Mouse (Mus musculus) ovary, postnatal 14 days (tissue): ENCODE data around the gene Rpl22.
A peak's percentile ranks its signal among the peaks of the same experiment; 100 is the strongest.

ENCODE experiments used
- DNase-seq: peaks from one replicate; pipeline ENCODE4 v3.0.0; 2022; ENCODE audit warnings: low spot score

Rpl22 gene

DNA sequence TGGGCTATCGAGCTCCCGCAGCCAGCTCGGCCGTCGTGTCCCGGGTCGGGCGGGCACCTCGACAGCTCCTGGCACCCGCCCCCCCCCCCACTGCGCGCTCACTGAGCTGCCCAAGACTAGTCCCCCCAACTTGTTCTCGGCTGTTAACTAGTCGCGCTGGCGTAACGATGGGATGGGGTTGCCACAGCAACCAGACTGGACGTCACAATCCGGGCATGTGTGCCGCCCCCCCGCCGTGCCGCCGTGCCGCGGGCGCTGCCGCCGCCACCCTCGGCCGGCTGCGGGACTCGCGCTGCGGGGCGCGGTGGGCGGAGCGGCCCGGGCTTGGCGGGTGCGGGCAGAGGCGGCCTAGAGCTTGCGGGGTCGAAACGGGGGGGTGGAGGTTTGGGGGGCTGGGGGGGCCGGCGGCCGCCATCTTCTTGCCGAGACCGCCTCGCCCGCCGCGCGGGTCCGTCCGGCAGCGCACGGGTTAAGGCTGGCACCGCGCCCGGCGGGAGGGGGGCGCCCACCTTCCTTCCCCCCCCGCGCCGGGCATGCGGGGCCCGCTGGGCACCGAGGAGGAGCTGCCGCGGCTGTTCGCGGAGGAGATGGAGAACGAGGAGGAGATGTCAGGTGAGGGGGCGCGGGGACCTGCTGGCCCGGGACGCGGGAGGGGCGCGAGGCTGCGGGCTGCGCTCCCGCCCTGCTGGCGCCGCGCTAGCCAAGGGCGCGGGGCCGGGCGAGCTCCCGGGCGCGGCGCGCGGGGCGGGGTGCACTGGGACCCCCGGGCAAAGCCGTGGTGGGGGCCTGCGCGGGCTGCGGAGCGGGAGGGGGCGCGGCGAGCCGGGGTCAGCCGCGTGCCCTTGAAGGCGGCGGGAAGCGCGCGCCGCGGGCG is 13.1 kb downstream of the Rpl22 start, which contains the start of gene Chd5:
Gene Chd5, plus strand, starts transcription at position 233 of the 874 bp plus-strand sequence.
- no peak for DNase-seq

DNA sequence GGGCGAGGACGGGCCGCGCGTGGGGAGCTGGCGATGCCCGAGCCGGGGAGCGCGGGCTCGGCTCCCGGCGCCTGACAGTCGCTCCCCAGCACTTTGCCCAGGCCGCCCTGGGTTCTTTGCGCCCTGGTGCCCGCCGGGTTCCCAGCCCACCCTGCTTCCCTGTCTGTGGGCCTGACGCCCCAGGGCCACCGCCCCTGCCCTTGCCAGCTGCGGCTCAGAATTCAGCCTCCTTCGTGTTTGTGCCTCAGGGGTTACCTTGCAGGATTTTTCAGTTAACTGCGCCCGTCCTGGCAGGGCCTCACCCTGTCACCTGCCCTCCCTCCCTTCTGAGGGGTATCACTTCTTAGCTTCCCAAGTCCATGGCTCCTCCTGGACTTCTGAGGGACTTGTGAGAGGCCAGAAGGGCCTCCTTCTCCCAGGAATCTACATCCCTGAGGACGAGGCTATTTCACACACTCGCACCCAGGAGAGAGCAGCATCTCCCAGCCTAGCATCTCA is 13.8 kb downstream of the Rpl22 start:
- no peak for DNase-seq

DNA sequence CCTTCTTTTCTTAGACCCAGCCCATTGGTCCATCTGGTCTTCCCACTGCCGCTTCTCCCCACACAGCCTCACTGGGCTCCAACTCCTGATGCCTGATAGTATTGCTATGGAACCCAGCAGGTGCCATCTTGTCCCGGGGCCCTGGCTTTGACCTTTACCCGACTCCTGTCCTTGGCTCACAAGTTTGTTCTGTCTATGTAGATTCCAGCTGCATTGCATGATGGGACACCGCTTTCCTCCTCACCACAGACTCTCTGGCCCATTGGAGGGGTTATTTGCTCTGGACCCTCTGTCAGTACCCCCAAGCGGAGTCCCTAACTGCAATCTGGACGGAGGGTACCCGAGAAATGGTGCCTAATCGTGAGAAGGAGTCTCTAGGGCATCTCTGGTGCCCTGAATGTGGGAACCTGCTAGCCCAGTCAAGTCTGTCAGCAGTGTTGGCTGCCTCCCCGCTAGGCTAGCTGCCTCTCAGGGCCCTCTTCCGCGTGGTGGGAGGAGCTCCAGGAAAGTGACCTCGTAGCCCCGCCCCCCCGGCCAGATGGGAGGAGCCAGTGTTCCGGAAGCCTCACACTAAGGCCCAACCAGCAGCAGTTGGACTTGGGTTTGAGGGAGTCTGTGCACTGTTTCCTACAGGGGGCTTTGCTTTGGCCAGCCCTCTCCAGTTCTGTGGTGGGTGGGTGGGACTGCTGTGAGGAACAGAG is 15.2 kb downstream of the Rpl22 start:
- DNase-seq = no peak

DNA sequence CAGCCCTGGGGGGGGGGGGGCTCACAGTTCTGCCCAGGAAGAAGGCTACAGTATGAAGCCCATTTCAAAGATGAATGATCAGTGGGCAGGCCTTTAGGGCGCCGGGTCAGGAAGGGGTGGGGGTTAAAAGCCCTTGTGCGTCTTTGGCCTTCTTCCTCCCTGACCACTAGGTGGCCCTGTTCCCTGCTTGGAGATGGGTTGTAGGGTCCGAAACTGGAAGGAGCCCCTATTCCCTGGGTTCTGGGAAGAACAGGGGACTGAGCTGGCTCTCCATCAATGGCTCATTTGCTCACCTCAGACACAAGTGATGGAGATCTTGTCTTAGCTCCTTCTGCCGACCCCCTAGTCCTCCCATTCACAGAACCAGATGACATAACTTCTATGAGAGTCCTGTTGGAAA is 17.8 kb downstream of the Rpl22 start:
- peak; percentile 13 for DNase-seq

DNA sequence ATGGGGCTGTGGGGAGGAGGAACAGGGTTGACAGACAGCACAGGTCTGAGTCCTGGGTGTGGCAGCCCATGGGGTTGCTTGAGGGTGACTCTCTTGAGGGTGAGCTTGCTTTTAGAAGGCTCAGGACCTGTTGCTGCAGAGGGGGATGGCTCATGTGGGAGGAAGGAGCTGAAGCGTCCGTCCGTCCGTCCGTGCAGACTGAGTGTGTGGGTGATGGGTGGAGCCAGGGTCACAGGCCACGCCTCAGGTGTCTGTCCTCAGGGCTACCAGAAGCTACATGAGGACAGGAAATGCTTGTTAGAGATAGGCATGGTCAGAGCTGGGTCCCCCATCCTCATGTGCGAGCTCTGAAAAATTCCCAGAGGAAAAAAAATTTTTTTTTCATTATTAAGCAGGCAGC is 19.1 kb downstream of the Rpl22 start:
- no peak for DNase-seq

DNA sequence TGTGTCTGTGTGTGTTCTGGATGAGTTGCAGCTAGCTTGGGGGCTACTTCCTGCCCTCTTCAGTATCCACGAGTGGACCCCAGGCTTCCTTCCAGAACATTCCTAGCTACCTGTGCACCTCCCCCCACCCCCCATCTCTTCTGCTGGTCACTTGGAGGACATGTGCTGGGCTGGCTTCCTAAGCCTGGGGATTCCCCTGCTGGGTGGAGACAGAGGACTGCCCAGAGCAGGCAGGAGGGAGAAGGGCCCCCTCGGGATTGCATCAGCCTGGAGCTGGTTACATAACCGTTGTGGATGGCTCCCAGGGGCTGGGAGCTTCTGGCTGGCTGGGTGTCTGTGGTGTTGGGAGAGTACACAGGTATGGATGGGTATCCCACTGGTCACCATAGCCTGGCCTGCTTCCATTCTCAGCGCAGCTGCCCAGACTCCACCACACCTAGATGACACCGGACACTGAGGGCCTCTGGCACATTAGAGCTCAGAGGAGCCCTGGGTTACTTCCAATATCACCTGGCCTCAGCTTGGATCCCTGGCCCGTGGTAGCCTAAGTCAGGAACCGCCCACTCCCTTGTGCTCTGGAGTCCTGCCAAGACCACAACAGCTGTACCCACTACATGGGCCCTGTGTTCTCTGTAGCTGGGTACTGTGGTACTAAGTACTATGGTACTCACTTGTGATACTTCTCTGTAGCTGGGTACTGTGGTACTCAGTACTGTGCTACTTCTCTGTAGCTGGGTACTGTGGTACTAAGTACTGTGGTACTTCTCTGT is 19.8 kb downstream of the Rpl22 start:
- DNase-seq = peak; percentile 11

DNA sequence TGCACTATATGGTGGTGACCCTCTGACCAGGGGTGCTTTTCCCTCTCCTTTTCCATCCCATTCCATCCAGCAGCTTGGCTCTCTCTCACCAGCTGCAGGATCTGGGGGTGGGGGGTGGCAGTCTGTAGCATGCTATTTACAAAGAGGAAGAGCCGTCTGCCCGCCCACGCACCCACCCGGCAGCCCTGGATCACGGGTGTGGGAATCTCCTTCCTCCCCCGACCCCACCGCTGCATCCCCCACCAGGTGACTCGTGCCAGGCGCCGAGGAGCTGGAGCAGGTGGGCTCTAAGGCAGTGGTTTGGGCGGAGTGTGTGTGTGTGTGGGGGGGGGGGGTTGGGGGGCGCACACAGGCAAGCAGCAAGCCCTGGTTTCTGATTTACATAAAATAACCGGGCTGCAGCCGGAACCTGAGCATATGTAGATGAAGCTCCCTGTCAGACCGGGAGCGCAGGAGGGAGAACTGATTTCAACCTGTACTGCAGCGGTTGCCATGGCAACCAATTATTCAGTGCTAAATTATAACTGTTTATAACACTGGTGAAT is 24.4 kb downstream of the Rpl22 start:
- no peak for DNase-seq

DNA sequence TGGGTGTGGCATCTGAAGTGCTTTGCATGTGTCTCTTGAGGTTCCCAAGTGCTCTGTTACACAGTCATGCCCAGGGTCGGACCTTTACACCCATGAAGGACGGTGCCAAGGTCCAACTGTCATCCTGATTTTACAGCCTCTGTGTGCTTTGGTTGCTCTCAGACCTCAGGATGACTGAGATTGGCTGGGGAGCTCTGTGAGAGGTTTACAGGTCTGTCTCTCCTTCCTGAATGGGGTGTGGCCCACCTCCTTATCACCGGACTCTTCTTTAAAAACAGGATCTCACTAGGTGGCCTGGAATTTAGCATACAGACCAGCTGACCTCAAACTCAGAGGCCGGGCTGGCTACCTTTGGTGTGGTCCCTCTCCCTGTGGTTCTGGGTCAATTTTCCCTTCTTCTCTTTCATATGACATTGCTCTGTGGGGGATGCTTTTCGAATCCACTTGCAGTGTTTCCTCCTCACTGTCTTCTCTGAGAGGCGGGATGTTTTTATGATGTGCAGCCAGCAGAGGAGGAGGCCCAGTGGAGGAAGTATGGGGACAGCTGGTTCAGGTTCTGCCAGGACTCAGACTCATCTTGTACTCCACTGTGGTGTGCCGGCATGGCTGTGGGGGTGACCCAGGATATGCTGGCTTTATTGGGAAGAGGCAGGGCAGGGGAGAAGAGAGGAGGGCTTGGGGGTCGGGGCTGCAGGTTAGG is 25.3 kb downstream of the Rpl22 start:
- DNase-seq = no peak

DNA sequence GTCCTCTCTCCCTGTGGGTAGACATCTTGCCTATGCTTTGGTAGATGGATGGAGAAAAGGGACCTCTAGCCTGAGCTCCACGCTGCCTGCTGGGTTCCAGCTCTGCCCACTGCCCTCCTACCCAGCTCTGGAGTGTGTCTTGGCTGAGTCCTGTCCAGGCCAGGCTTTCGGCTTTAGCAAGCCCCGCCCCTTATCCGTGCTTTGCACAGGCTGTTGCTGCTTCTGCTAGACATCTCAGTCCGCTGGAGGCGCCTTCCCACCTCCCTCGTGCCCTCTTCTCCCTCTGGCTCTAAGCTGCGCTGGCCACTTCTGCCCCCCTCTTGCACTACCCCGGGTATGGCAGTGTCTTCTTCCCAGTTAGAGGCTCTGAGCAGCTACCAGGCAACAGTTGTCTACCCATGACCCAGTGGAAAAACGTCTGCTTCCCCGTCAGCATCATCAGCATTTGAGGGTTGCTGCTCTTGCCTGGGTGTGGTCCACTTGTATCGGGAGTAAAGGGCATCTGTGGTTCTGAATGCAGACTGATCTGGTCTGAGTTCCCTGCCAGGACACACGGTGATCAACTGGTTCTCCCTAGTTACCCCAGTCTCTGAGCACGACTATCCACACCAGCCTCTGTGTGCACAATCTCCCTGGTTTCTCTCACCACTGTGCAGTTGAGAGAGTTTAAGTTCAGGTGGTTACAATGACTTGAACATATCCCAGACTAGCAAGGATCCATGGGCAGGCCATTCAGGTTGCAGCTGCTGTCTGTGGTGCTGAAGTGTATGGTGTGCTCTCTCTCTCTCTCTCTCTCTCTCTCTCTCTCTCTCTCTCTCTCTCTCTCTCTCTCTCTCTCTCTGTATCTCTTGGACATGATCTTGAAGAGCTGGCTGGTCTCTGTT is 26.1 kb downstream of the Rpl22 start:
- no peak for DNase-seq

DNA sequence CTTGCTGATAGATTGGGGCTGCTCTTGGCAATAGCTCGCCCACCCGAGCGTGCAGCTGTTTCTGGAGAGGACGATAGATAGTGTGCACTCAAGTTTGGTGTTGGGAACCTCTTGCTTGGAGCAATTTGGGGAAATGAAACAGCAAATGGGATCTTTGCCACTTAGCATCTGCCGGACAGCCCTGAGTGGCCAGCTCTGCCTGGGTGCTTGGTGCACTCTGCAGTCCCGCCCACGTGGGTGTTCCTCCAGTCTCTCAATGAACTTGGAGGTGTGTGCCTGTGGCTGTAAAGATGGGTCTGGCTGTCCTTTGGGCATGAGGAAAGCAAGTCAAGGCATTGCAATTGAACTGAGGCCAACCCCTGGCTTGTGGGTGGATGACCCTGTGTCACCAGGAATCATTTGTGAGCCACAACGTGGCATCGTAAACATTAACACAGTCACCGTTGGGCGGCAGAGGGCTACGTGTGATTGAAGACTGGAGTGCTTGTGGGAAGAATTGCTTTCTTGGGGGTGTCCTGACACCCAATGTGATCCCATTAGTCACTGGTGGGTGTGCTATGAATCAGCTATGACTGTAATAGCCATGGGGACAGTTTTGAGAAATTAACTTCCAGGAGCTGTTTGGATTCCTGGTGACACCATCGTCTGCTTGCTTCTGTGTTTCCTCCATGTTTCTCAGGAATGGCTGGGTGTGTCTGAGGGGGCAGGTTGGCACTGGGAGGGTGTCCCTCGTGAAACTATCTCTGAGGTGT is 28.5 kb downstream of the Rpl22 start:
- DNase-seq = no peak

DNA sequence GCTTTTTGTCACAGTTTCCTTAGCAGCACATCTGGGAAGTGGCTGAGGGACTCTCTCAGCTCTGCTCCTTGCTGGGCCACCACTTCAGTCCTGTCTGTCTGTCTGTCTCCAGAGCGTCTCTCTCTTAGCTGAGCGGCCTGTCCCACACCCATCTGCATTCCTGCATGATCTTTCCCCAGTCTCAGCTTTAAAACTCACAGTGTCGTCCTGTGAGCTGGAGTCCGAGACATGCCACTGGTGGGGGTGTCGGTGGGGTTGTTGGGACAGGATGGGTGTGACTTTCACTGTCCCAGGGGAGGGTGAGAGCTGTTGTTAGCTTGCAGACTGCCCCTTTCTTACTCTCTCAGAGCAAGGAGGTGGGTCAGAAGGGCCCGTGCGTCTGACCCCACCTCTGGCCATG is 30.1 kb downstream of the Rpl22 start:
- DNase-seq = no peak

DNA sequence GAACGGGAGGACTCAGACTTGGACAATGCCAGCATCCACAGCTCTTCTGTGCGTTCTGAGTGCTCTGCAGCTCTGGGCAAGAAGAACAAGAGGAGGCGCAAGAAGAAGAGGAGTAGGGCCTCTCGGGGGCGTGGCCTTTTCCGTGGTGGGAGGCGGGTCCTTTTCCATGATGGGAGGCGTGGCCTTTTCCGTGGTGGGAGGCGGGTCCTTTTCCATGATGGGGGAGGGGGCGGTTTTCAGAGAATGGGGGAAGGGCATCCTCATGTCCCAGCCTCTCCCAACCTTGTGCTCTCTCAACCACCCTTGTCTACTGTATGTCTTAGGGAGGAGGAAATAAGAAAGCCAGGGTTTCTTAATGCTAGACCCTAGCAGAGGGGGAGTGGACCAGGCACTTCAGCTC is 34.2 kb downstream of the Rpl22 start:
- DNase-seq = no peak

DNA sequence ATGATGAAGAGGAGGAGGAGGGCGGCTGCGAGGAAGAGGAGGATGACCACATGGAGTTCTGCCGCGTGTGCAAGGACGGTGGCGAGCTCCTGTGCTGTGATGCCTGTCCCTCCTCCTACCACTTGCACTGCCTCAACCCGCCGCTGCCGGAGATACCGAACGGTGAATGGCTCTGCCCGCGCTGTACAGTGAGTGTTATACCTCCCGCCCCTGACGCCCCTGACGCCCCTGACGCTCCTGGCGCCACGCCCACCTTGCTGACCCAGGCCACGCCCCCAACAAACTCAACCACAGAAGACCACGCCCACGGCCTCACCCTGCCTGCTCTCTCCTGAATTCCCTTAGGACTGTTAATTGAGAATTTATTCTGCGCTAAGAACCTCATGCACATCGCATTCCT is 35.3 kb downstream of the Rpl22 start:
- no peak for DNase-seq

DNA sequence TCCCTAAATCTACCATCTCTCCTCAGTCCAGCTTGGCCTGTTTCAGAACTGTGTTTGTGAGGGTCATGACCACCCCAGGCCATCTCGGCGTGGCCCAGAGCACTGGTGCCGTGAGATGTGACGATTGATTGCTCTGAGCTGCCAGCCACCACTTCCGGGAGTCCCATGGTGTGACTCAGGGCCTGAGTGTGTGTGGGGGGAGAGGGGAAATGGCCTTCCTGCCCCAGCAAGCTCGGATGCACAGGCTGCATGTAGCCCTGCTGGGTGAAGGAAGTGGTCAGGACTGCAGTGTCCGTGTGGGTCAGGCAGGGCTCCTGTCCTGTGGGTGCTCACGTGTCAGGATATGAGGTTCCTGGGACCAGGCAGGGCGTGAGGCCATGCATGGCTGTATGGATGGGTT is 36.6 kb downstream of the Rpl22 start:
- DNase-seq = no peak

DNA sequence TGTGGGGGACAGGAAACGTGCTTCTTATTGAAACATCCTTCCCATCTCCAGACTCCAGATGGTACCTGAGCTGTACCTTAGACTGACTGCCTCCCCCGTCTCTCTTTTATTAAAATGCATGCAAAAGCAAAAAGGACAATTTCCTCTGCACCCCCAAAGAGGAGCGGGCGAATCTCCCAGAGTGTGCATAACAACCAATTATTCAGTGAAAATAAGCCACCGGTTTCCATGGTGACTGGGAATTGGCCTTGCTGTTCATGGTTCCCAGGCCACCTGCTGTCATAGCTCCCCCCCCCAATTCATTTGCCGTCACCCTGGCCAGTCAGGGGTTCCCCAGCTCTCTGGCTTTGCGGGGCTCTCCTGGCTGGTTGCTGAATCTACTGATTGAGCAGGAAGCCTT is 39.7 kb downstream of the Rpl22 start:
- no peak for DNase-seq

DNA sequence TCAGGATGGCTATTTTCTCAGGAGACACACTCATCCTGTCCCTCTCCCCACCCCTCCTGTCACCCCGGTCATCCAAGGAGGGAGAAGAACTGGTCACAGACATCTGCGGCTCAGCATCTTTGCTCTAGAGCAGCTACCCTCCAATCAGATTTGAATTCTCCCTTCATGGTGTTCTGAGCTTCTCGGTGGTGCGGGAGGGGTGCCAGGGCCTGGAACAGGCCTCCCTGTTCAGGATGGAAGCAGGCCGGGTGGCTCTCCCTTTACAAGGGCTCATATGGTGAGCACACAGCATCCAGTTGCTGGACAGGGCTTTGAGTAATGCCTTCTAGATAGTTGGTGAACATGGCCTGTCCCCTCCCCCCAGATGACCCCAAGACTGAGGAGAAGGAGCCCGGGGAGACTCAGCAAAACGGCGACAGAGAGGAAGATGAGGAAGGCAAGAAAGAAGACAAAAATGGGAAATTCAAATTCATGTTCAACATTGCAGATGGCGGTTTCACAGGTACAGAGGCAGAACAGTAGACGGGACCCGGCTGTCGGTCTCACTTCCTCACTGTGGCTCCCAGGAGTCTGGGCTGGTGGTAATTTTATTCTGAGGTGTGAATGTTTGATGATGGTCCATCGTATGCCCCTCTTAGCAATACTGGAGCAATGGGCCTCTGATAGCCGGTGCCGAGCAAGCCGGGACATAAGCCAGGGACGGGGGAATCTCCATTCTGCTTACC is 57.1 kb downstream of the Rpl22 start:
- DNase-seq = no peak
